Mouse (Mus musculus): ENCODE measurements around the gene Psph. TPM values are rescaled to one million over a fixed set of nuclear protein-coding genes. Genes with fewer than 3 reads are reported as not detected.

Psph gene
- polyA plus RNA-seq, 1 experiment from 2014 or later = 35.5 TPM

DNA sequence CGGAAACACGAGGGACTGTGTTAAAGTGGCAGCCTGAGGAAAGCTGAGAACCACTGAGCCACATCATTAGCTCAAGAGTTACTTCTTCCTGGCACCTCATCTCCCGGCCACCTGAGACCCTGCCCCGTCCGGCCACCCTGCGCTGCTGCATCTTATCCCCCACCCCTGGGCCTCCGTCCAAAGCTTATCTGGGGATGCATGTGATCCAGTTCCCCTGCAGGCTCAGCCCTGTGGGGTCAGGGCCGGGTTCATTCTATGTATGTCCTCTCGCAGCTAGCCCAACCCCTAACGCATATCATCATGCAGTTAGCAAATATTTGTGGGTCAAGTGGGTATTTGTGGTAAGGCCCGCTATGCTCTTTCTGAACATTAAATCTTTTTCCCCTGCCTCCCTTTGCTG, 58.0 kb downstream of the Psph start:
- WGBS = 59% methylated on average over 11 of the region's 11 CpGs
- no peaks in the 10 kb centered on the region for H3K9me3 ChIP-seq
- H3K36me3 ChIP-seq = no peaks in the 10 kb centered on the region
- H3K27ac ChIP-seq = peak overlapping the region; percentile 57; the same call in 1 of the 2 replicates
- no peak overlapping the region for H3K9ac ChIP-seq
- ATAC-seq (ENCODE audit: insufficient number of reproducible peaks, low FRiP score, low TSS enrichment, low read depth) = no peak
- peaks cover 28% of the 10 kb centered on the region for H3K4me1 ChIP-seq
- H3K27me3 ChIP-seq = no peaks in the 10 kb centered on the region
- no peak overlapping the region for H3K4me3 ChIP-seq
- H3K4me2 ChIP-seq = no peak overlapping the region

DNA sequence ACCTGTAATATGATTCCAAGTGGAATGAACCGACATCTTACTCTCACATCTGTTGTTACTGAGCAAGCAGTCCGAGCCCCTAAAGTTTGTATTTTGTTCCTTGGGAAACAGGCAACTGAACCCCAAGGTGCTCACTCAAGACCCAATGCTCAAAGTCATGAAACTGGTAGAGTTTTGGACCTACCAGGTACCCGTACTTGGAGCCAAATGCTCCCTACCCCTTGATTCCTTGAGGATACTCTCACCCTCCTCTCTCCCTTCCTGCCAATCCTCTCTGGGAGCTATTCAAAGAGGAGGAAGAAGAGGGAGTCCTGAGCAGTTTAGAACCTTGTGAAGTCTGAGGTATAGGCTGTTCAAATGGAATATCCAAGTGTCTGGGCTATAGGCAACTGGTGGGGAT, 60.5 kb downstream of the Psph start:
- WGBS = 66% methylated on average over 3 of the region's 3 CpGs
- ATAC-seq (ENCODE audit: insufficient number of reproducible peaks, low FRiP score, low TSS enrichment, low read depth) = no peak
- no peaks in the 10 kb centered on the region for H3K27me3 ChIP-seq
- peaks cover 34% of the 10 kb centered on the region for H3K4me1 ChIP-seq
- no peak overlapping the region for H3K4me2 ChIP-seq
- no peaks in the 10 kb centered on the region for H3K9me3 ChIP-seq
- no peak overlapping the region for H3K9ac ChIP-seq
- no peak overlapping the region for H3K27ac ChIP-seq
- H3K36me3 ChIP-seq = no peaks in the 10 kb centered on the region
- H3K4me3 ChIP-seq = no peak overlapping the region

DNA sequence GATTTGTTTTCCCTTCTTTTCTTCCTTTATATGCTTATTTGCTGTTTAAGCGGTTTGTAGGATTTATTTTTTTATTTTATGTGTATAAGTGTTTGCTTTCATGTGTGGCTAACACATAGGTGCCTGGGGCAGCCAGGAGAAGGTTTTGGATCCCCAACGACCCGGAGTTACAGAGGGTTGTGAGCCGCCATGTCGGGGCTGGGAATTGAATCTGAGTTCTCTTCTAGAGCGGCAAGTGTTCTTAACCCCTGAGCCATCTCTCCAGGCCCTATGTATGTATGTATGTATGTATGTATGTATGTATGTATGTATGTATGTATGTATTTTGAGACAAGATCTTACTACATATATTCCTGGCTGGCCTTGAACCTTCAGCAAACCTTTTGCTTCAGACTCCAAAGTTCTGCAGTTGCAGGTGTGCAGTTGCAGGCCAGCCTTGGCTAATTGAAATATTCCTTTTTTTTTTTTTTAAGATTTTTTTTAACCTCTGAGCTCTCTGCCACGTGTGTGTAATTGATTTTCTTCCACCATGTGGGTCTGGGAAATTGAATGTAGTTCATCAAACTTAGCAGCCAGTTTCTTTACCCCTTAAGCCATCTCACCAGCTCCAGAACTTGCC, 61.4 kb downstream of the Psph start:
- Histone ChIP-seq H3K4me2 (peak overlapping the region; percentile 49), H3K9ac (peak overlapping the region; percentile 91), H3K4me3 (peak overlapping the region; percentile 85), H3K9me3 (no peaks in the 10 kb centered on the region), H3K4me1 (peaks cover 31% of the 10 kb centered on the region), H3K36me3 (no peaks in the 10 kb centered on the region), H3K27me3 (no peaks in the 10 kb centered on the region), H3K27ac (peak overlapping the region; percentile 97)
- 13% methylated on average over 7 of the region's 7 CpGs for WGBS
- no peak for ATAC-seq (ENCODE audit: insufficient number of reproducible peaks, low FRiP score, low TSS enrichment, low read depth)

DNA sequence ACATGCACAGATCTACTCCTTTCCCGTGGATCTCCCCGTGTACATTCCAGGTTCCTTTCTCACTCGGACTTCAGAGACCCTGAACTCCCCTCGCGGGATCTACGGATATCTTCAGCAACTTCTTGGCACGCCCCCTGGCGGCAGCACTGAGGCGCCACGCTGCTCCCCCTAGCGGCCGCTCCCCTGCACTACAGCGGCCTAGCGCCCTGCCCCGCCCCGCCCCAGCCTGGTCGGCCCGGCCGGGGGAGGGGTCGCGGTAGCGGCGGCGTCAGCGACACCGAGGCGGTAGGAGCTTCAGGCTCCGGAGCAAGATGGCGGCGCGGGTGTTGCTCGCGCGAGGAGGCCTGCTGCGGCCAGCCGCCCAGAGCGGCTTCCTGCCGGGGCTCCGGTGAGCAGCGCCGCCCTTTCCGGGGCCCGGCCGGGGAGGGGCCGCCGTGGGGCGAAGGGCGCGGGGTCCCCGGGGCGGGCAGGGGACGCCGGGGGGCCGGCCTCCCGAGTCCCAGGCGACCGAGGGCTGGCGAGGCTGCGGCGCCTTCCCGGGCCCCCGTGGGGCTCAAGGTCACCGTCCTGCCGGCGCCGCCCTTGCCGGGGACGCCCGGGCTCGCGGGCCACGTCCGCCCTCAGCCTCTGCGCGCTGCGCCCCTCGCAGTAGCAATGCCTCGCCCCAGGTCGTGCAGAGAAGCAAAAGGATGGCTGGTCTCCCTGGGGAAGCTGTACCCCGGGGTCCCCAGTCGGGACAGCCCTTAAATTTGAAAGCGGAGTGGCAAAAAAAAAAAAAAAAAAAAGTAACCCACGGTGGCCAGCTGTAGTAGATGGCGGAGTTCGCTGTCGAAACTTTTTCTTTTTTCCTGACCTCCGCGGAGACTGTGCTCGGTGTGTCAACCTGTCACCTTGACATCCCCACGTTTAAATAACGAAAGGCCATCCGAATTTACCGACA, 62.1 kb downstream of the Psph start, which contains the start of gene Nipsnap2:
Gene Nipsnap2, plus strand, starts transcription at position 230 of the 940 bp plus-strand sequence.
- H3K9me3 ChIP-seq = no peaks in the 10 kb centered on the region

DNA sequence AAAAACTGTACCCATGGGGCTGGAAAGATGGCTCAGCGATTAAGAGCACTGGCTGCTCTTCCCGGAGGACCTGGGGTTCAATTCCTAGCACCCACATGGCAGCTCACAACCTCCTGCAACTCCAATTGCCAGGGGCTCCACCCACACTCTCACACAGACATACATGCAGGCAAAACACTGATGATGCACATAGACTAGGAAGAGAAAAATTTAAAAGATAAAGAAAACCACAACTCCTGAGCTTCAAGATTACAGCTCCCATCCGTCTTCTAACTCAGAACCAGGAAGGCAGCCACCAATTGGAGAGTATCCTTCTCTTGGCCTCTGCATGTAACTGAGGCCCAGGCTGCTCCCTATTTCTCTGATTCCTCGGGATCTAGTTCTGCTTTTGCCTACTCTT, 63.0 kb downstream of the Psph start:
- Histone ChIP-seq H3K36me3 (peaks cover 7% of the 10 kb centered on the region), H3K4me2 (peak overlapping the region; percentile 49)
- no peak for ATAC-seq (ENCODE audit: insufficient number of reproducible peaks, low FRiP score, low TSS enrichment, low read depth)

More for the DNA sequence above, 62.1 kb downstream of the Psph start, which contains the start of gene Nipsnap2:
- H3K27me3 ChIP-seq = no peaks in the 10 kb centered on the region
- peak within 1 kb of the TSS; percentile 85 for H3K4me3 ChIP-seq
- H3K9ac ChIP-seq = peak within 1 kb of the TSS; percentile 91
- ATAC-seq (ENCODE audit: insufficient number of reproducible peaks, low FRiP score, low TSS enrichment, low read depth) = peak; percentile 87
- under 1% methylated on average over 77 of the region's 93 CpGs for WGBS
- H3K4me1 ChIP-seq = peaks cover 27% of the 10 kb centered on the region
- peak within 1 kb of the TSS; percentile 97 for H3K27ac ChIP-seq
- H3K36me3 ChIP-seq = no peaks in the 10 kb centered on the region
- H3K4me2 ChIP-seq = peak within 1 kb of the TSS; percentile 49

DNA sequence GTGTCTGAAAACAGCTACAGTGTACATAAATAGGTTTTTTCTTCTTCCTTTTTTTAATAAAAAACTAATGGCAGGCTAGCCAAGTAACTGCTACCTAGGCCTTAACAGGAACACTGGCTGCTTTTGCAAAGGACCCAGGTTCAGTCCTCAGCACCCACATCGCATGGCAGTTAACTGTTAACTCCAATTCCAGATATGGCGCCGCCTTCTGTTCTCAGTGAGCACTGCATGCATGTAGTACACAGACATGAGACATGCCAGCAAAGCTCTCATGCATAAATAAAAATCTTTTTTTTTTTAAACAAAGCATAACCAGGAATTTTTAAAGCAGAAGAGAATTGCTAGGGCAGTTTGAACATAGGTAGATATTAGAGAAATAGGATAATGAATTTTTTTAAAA, 67.1 kb downstream of the Psph start:
- Histone ChIP-seq H3K4me1 (peaks cover 15% of the 10 kb centered on the region; the same call in 1 of the 2 replicates), H3K4me2 (no peak overlapping the region), H3K4me3 (no peak overlapping the region), H3K27me3 (no peaks in the 10 kb centered on the region), H3K27ac (no peak overlapping the region), H3K9ac (no peak overlapping the region), H3K9me3 (no peaks in the 10 kb centered on the region), H3K36me3 (peaks cover 30% of the 10 kb centered on the region)
- 83% methylated on average over 3 of the region's 3 CpGs for WGBS
- ATAC-seq (ENCODE audit: insufficient number of reproducible peaks, low FRiP score, low TSS enrichment, low read depth) = no peak

More for the DNA sequence above, 63.0 kb downstream of the Psph start:
- Histone ChIP-seq H3K9ac (peak overlapping the region; percentile 91; the same call in 1 of the 2 replicates), H3K9me3 (no peaks in the 10 kb centered on the region), H3K4me3 (peak overlapping the region; percentile 85), H3K27ac (peak overlapping the region; percentile 97), H3K27me3 (no peaks in the 10 kb centered on the region), H3K4me1 (peaks cover 19% of the 10 kb centered on the region)
- 45% methylated on average over 4 of the region's 4 CpGs for WGBS

DNA sequence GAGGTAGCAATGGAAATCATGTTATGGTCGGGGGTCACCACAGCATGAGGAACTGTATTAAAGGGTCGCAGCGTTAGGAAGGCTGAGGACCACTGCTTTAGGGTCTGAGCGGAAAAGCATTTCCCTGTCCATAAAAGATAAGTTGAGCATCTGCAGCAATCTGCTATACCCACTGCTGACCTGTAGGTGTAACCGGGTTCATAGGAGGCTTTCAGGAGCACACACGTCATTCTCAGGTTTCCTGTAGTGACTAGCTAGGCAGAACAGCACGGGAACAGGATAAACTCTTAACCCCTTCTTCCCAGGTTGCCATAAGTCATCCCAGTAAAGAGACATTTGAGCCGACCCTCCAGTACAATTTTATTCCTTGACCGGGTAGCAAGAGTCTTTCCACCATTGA, 70.2 kb downstream of the Psph start:
- H3K4me3 ChIP-seq = no peak overlapping the region
- peaks cover 30% of the 10 kb centered on the region for H3K36me3 ChIP-seq
- H3K4me2 ChIP-seq = no peak overlapping the region
- no peak overlapping the region for H3K9ac ChIP-seq
- no peak overlapping the region for H3K27ac ChIP-seq
- H3K4me1 ChIP-seq = peaks cover 7% of the 10 kb centered on the region; the same call in 1 of the 2 replicates
- WGBS = 80% methylated on average over 9 of the region's 9 CpGs
- no peaks in the 10 kb centered on the region for H3K9me3 ChIP-seq
- no peak for ATAC-seq (ENCODE audit: insufficient number of reproducible peaks, low FRiP score, low TSS enrichment, low read depth)
- H3K27me3 ChIP-seq = no peaks in the 10 kb centered on the region

Other genes with a start within 250 kb of the Psph start
- gene Mmp17, start 203.3 kb downstream of the Psph start, polyA plus RNA-seq (2015; fragmentation: Nextera tagmentation; extraction: Ambion mirVana) = 1.4 and 1.5 TPM in 2 replicates
- 4.5 and 5.0 TPM in 2 replicates for gene Zfp11, start 117.3 kb downstream of the Psph start, polyA plus RNA-seq (2015; fragmentation: Nextera tagmentation; extraction: Ambion mirVana)
- not detected in 2 replicates for gene Sept14, start 78.9 kb downstream of the Psph start, polyA plus RNA-seq (2015; fragmentation: Nextera tagmentation; extraction: Ambion mirVana)
- gene Mrps17, start 72.0 kb downstream of the Psph start, polyA plus RNA-seq (2015; fragmentation: Nextera tagmentation; extraction: Ambion mirVana) = 179 and 184 TPM in 2 replicates
- 109 and 131 TPM in 2 replicates for gene Nipsnap2, start 62.4 kb downstream of the Psph start, polyA plus RNA-seq (2015; fragmentation: Nextera tagmentation; extraction: Ambion mirVana)
- 62.1 and 76.1 TPM in 2 replicates for gene Sumf2, start 59.5 kb upstream of the Psph start, polyA plus RNA-seq (2015; fragmentation: Nextera tagmentation; extraction: Ambion mirVana)
- gene Chchd2, start 100.0 kb upstream of the Psph start, polyA plus RNA-seq (2015; fragmentation: Nextera tagmentation; extraction: Ambion mirVana) = 814 and 824 TPM in 2 replicates
- 6.2 and 7.4 TPM in 2 replicates for gene Zbed5, start 108.3 kb upstream of the Psph start, polyA plus RNA-seq (2015; fragmentation: Nextera tagmentation; extraction: Ambion mirVana)
- gene Phkg1, start 111.1 kb upstream of the Psph start, polyA plus RNA-seq (2015; fragmentation: Nextera tagmentation; extraction: Ambion mirVana) = 0.32 and 1.7 TPM in 2 replicates
- 3.1 and 3.6 TPM in 2 replicates for gene Nupr1l, start 121.1 kb upstream of the Psph start, polyA plus RNA-seq (2015; fragmentation: Nextera tagmentation; extraction: Ambion mirVana)
- gene Vkorc1l1, start 154.5 kb upstream of the Psph start, polyA plus RNA-seq (2015; fragmentation: Nextera tagmentation; extraction: Ambion mirVana) = 21.2 and 28.5 TPM in 2 replicates
- gene Gusb, start 215.6 kb upstream of the Psph start, polyA plus RNA-seq (2015; fragmentation: Nextera tagmentation; extraction: Ambion mirVana) = 45.6 and 49.6 TPM in 2 replicates
- 27.7 and 29.0 TPM in 2 replicates for gene Asl, start 241.8 kb upstream of the Psph start, polyA plus RNA-seq (2015; fragmentation: Nextera tagmentation; extraction: Ambion mirVana)
- gene Crcp, start 241.8 kb upstream of the Psph start, polyA plus RNA-seq (2015; fragmentation: Nextera tagmentation; extraction: Ambion mirVana) = 35.8 and 38.3 TPM in 2 replicates

All from limb, embryonic 15.5 days (tissue).